Mouse (Mus musculus) forebrain, embryonic 10.5 days (tissue): ENCODE measurements around the gene Gm45808. TPM values are rescaled to one million over a fixed set of nuclear protein-coding genes. Genes with fewer than 3 reads are reported as not detected.
"Not testable (repeated sequence)": the region's sequence is repeated elsewhere in the genome, so short reads cannot be mapped to it uniquely, and the experiment has no call there.

Experiments used
- DNase-seq: peaks from one replicate; pipeline ENCODE4 v3.0.0-alpha.2; 2017; ENCODE audit warnings: low spot score; ENCODE audit errors: extremely low spot score
- H3K27ac ChIP-seq: fragments of 300-500 bp; sonication (generic); 2 replicates; pipeline ENCODE4 v1.5.1; 2016; ENCODE audit warnings: mild to moderate bottlenecking
- H3K27me3 ChIP-seq: fragments of 300-500 bp; sonication (generic); 2 replicates; pipeline ENCODE4 v1.6.1; 2016; ENCODE audit warnings: mild to moderate bottlenecking; ENCODE audit not compliant: poor library complexity, severe bottlenecking
- H3K36me3 ChIP-seq: fragments of 300-500 bp; sonication (generic); replicated peaks from 2 replicates; pipeline ENCODE4 v1.6.1; 2016; ENCODE audit warnings: mild to moderate bottlenecking, moderate library complexity
- H3K4me1 ChIP-seq: fragments of 300-500 bp; sonication (generic); 2 replicates; pipeline ENCODE4 v1.6.1; 2016
- H3K4me3 ChIP-seq: fragments of 300-500 bp; sonication (generic); 2 replicates; pipeline ENCODE4 v1.5.1; 2016; ENCODE audit warnings: mild to moderate bottlenecking, moderate library complexity
- H3K9me3 ChIP-seq: fragments of 300-500 bp; sonication (generic); 2 replicates; pipeline ENCODE4 v1.6.1; 2016; ENCODE audit warnings: mild to moderate bottlenecking, moderate library complexity
- WGBS: fragments of 180-500 bp; shearing (Covaris S2); methylation state at CpG from one replicate; pipeline ENCODE4 v1.1.7; 2016; 5-methylcytosine and 5-hydroxymethylcytosine counted together
- polyA plus RNA-seq: library from polyadenylated mRNA; unstranded; fragments of >200 nt; fragmentation: Nextera tagmentation; extraction: Ambion mirVana; gene quantifications from 2 replicates; pipeline ENCODE4 v1.2.1, GENCODE M21; 2016

The Gm45808 gene
- polyA plus RNA-seq, 1 experiment from 2014 or later, result not detected

- H3K27me3 ChIP-seq, result no peaks in the 10 kb centered on the region
- H3K36me3 ChIP-seq, result peaks cover 72% of the 10 kb centered on the region
- peaks cover 60% of the 10 kb centered on the region for H3K4me1 ChIP-seq
- H3K4me3 ChIP-seq, result no peak overlapping the region
- 90% methylated on average over 4 of the region's 4 CpGs for WGBS
- DNase-seq, result no peak
- H3K27ac ChIP-seq, result no peak overlapping the region
- no peaks in the 10 kb centered on the region for H3K9me3 ChIP-seq
These were observed 24.3 kb downstream of the Gm45808 start for GRCm38 (mm10) chr7:45462325-45462724.

- Histone ChIP-seq H3K36me3 (peaks cover 77% of the 10 kb centered on the region), H3K4me1 (peaks cover 60% of the 10 kb centered on the region), H3K9me3 (no peaks in the 10 kb centered on the region), H3K4me3 (0 out of 2 replicates have a peak overlapping the region, but pooled peaks have one; percentile 87), H3K27me3 (no peaks in the 10 kb centered on the region), H3K27ac (peak overlapping the region; percentile 95)
- 89% methylated on average over 4 of the region's 4 CpGs for WGBS
- DNase-seq, result no peak
These were observed 24.8 kb downstream of the Gm45808 start for GRCm38 (mm10) chr7:45461781-45462180.

- peaks cover 82% of the 10 kb centered on the region for H3K36me3 ChIP-seq
- H3K4me3 ChIP-seq, result peak overlapping the region; percentile 87
- peak overlapping the region; percentile 95 for H3K27ac ChIP-seq
- 67% methylated on average over 5 of the region's 5 CpGs for WGBS
- H3K9me3 ChIP-seq, result no peaks in the 10 kb centered on the region
- DNase-seq, result no peak
- no peaks in the 10 kb centered on the region for H3K27me3 ChIP-seq
- peaks cover 62% of the 10 kb centered on the region for H3K4me1 ChIP-seq
These were observed 25.3 kb downstream of the Gm45808 start for GRCm38 (mm10) chr7:45461326-45461725.

GRCm38 (mm10) chr7:45460860-45461314 is 25.7 kb downstream of the Gm45808 start:
- WGBS, result 47% methylated on average over 13 of the region's 13 CpGs
- H3K4me3 ChIP-seq, result peak overlapping the region; percentile 87
- no peaks in the 10 kb centered on the region for H3K27me3 ChIP-seq
- peaks cover 61% of the 10 kb centered on the region for H3K4me1 ChIP-seq
- peak overlapping the region; percentile 95 for H3K27ac ChIP-seq
- no peaks in the 10 kb centered on the region for H3K9me3 ChIP-seq
- H3K36me3 ChIP-seq, result peaks cover 86% of the 10 kb centered on the region
- peak; percentile 46 for DNase-seq

GRCm38 (mm10) chr7:45460377-45460776 is 26.2 kb downstream of the Gm45808 start:
- Histone ChIP-seq H3K4me3 (peak overlapping the region; percentile 87), H3K36me3 (peaks cover 86% of the 10 kb centered on the region), H3K9me3 (no peaks in the 10 kb centered on the region), H3K27me3 (no peaks in the 10 kb centered on the region), H3K27ac (peak overlapping the region; percentile 95), H3K4me1 (peaks cover 56% of the 10 kb centered on the region)
- DNase-seq, result no peak
- 83% methylated on average over 7 of the region's 7 CpGs for WGBS

- Histone ChIP-seq H3K4me1 (peaks cover 49% of the 10 kb centered on the region), H3K27ac (peak within 1 kb of the TSS; percentile 95), H3K36me3 (peaks cover 86% of the 10 kb centered on the region), H3K4me3 (peak within 1 kb of the TSS; percentile 87)
- 0% methylated on average over 33 of the region's 37 CpGs for WGBS
- DNase-seq, result peak; percentile 98
- H3K9me3 ChIP-seq, H3K27me3 ChIP-seq: not testable (repeated sequence)
These were observed 27.0 kb downstream of the Gm45808 start, which contains the start of gene Ftl1 for GRCm38 (mm10) chr7:45459564-45460140. Ftl1 (minus strand) TSS chr7:45459884.

- peak overlapping the region; percentile 87 for H3K4me3 ChIP-seq
- H3K27ac ChIP-seq, result peak overlapping the region; percentile 95
- no peaks in the 10 kb centered on the region for H3K27me3 ChIP-seq
- H3K9me3 ChIP-seq, result no peaks in the 10 kb centered on the region
- DNase-seq, result peak; percentile 87
- H3K36me3 ChIP-seq, result peaks cover 86% of the 10 kb centered on the region
- WGBS, result 1% methylated on average over 43 of the region's 43 CpGs
- H3K4me1 ChIP-seq, result peaks cover 49% of the 10 kb centered on the region
These were observed 27.7 kb downstream of the Gm45808 start for GRCm38 (mm10) chr7:45458748-45459563.

- Histone ChIP-seq H3K27me3 (no peaks in the 10 kb centered on the region), H3K27ac (peak overlapping the region; percentile 16; the same call in 1 of the 2 replicates), H3K9me3 (no peaks in the 10 kb centered on the region), H3K36me3 (peaks cover 84% of the 10 kb centered on the region), H3K4me3 (peak overlapping the region; percentile 87), H3K4me1 (peaks cover 49% of the 10 kb centered on the region)
- WGBS, result 82% methylated on average over 10 of the region's 10 CpGs
- no peak for DNase-seq
These were observed 29.2 kb downstream of the Gm45808 start for GRCm38 (mm10) chr7:45457204-45458060.

- Histone ChIP-seq H3K27me3 (no peaks in the 10 kb centered on the region), H3K4me1 (peaks cover 48% of the 10 kb centered on the region), H3K27ac (peak overlapping the region; percentile 16; the same call in 1 of the 2 replicates), H3K36me3 (peaks cover 84% of the 10 kb centered on the region), H3K9me3 (no peaks in the 10 kb centered on the region), H3K4me3 (peak overlapping the region; percentile 87)
- DNase-seq, result no peak
- 71% methylated on average over 9 of the region's 9 CpGs for WGBS
These were observed 29.8 kb downstream of the Gm45808 start for GRCm38 (mm10) chr7:45456721-45457203.

GRCm38 (mm10) chr7:45455932-45456696 is 30.5 kb downstream of the Gm45808 start:
- no peak for DNase-seq
- Histone ChIP-seq H3K27ac (no peak overlapping the region), H3K9me3 (no peaks in the 10 kb centered on the region), H3K27me3 (no peaks in the 10 kb centered on the region), H3K36me3 (peaks cover 84% of the 10 kb centered on the region), H3K4me1 (peaks cover 47% of the 10 kb centered on the region), H3K4me3 (no peak overlapping the region)
- 77% methylated on average over 13 of the region's 13 CpGs for WGBS

- 89% methylated on average over 15 of the region's 15 CpGs for WGBS
- Histone ChIP-seq H3K4me3 (no peak overlapping the region), H3K27me3 (no peaks in the 10 kb centered on the region), H3K4me1 (peaks cover 36% of the 10 kb centered on the region), H3K9me3 (no peaks in the 10 kb centered on the region), H3K36me3 (peaks cover 79% of the 10 kb centered on the region), H3K27ac (no peak overlapping the region)
- no peak for DNase-seq
These were observed 31.6 kb downstream of the Gm45808 start for GRCm38 (mm10) chr7:45454971-45455370.
